Mouse (Mus musculus): ENCODE results near the gene 2410015M20Rik. TPM values are rescaled to one million over a fixed set of nuclear protein-coding genes. Genes with fewer than 3 reads are reported as not detected.
A peak's percentile ranks its signal among the peaks of the same experiment; 100 is the strongest.

The 2410015M20Rik gene
- total and polyA plus RNA-seq, 2 experiments: 201 to 214 TPM

- peaks cover 3% of the 10 kb centered on the region; the same call in 1 of the 2 replicates for H3K36me3 ChIP-seq (ENCODE audit: control insufficient read depth, insufficient read depth, low read length)
- H3K4me1 ChIP-seq (ENCODE audit: control insufficient read depth, insufficient read depth, low read length): peaks cover 10% of the 10 kb centered on the region; the same call in 1 of the 2 replicates
- peaks cover 15% of the 10 kb centered on the region for H3K79me2 ChIP-seq (ENCODE audit: control insufficient read depth, insufficient read depth, low read length)
- peak within 1 kb of the TSS; percentile 87 for H3K27ac ChIP-seq (replicated peaks; ENCODE audit: insufficient read depth, low read depth, low read length)
- under 1% methylated on average over 51 of the region's 51 CpGs for WGBS
- TF ChIP-seq POLR2A (IDR thresholded peaks at IDR 0.05; ENCODE audit: extremely low read depth, insufficient read depth, low read length) (0 out of 2 replicates have a peak, but pooled peaks have one; percentile 36), CTCF (IDR thresholded peaks at IDR 0.05; ENCODE audit: low read depth, low read length) (no peak)
- peak within 1 kb of the TSS; percentile 94 for H3K9ac ChIP-seq (ENCODE audit: low read depth, low read length)
- no peaks in the 10 kb centered on the region for H3K27me3 ChIP-seq (ENCODE audit: control insufficient read depth, insufficient read depth, low read length)
- H3K4me3 ChIP-seq (ENCODE audit: insufficient read depth, low read depth, low read length): peak within 1 kb of the TSS; percentile 86
- DNase-seq (ENCODE audit: extremely low read depth, low read depth, low spot score): peak; percentile 93
Measured at GRCm38 (mm10) chr17:56626754-56627470, 17.3 kb upstream of the 2410015M20Rik start, which contains the start of gene Lonp1. Lonp1 (minus strand) TSS chr17:56626887.

GRCm38 (mm10) chr17:56626260-56626659 is 16.7 kb upstream of the 2410015M20Rik start:
- TF ChIP-seq POLR2A (IDR thresholded peaks at IDR 0.05; ENCODE audit: extremely low read depth, insufficient read depth, low read length) (no peak), CTCF (IDR thresholded peaks at IDR 0.05; ENCODE audit: low read depth, low read length) (no peak)
- peaks cover 10% of the 10 kb centered on the region; the same call in 1 of the 2 replicates for H3K4me1 ChIP-seq (ENCODE audit: control insufficient read depth, insufficient read depth, low read length)
- no peak for DNase-seq (ENCODE audit: extremely low read depth, low read depth, low spot score)
- no peaks in the 10 kb centered on the region for H3K27me3 ChIP-seq (ENCODE audit: control insufficient read depth, insufficient read depth, low read length)
- under 1% methylated on average over 32 of the region's 32 CpGs for WGBS
- H3K27ac ChIP-seq (replicated peaks; ENCODE audit: insufficient read depth, low read depth, low read length): 0 out of 2 replicates have a peak overlapping the region, but pooled peaks have one; percentile 14
- peaks cover 15% of the 10 kb centered on the region for H3K79me2 ChIP-seq (ENCODE audit: control insufficient read depth, insufficient read depth, low read length)
- H3K36me3 ChIP-seq (ENCODE audit: control insufficient read depth, insufficient read depth, low read length): peaks cover 7% of the 10 kb centered on the region; the same call in 1 of the 2 replicates
- H3K4me3 ChIP-seq (ENCODE audit: insufficient read depth, low read depth, low read length): peak overlapping the region; percentile 86
- H3K9ac ChIP-seq (ENCODE audit: low read depth, low read length): peak overlapping the region; percentile 94

GRCm38 (mm10) chr17:56625495-56625894 is 15.9 kb upstream of the 2410015M20Rik start:
- no peaks in the 10 kb centered on the region for H3K27me3 ChIP-seq (ENCODE audit: control insufficient read depth, insufficient read depth, low read length)
- no peak overlapping the region for H3K9ac ChIP-seq (ENCODE audit: low read depth, low read length)
- WGBS: 44% methylated on average over 3 of the region's 3 CpGs
- peaks cover 15% of the 10 kb centered on the region for H3K79me2 ChIP-seq (ENCODE audit: control insufficient read depth, insufficient read depth, low read length)
- no peak overlapping the region for H3K27ac ChIP-seq (replicated peaks; ENCODE audit: insufficient read depth, low read depth, low read length)
- H3K4me1 ChIP-seq (ENCODE audit: control insufficient read depth, insufficient read depth, low read length): peaks cover 10% of the 10 kb centered on the region; the same call in 1 of the 2 replicates
- no peak for DNase-seq (ENCODE audit: extremely low read depth, low read depth, low spot score)
- H3K4me3 ChIP-seq (ENCODE audit: insufficient read depth, low read depth, low read length): no peak overlapping the region
- TF ChIP-seq POLR2A (IDR thresholded peaks at IDR 0.05; ENCODE audit: extremely low read depth, insufficient read depth, low read length): no peak
- TF ChIP-seq CTCF (IDR thresholded peaks at IDR 0.05; ENCODE audit: low read depth, low read length): no peak
- H3K36me3 ChIP-seq (ENCODE audit: control insufficient read depth, insufficient read depth, low read length): peaks cover 10% of the 10 kb centered on the region; the same call in 1 of the 2 replicates

GRCm38 (mm10) chr17:56617628-56618027 is 8.1 kb upstream of the 2410015M20Rik start:
- TF ChIP-seq CTCF (IDR thresholded peaks at IDR 0.05; ENCODE audit: low read depth, low read length) (no peak), POLR2A (IDR thresholded peaks at IDR 0.05; ENCODE audit: extremely low read depth, insufficient read depth, low read length) (no peak)
- H3K9ac ChIP-seq (ENCODE audit: low read depth, low read length): no peak overlapping the region
- H3K27ac ChIP-seq (replicated peaks; ENCODE audit: insufficient read depth, low read depth, low read length): no peak overlapping the region
- H3K4me3 ChIP-seq (ENCODE audit: insufficient read depth, low read depth, low read length): no peak overlapping the region
- peaks cover 8% of the 10 kb centered on the region for H3K4me1 ChIP-seq (ENCODE audit: control insufficient read depth, insufficient read depth, low read length)
- H3K36me3 ChIP-seq (ENCODE audit: control insufficient read depth, insufficient read depth, low read length): peaks cover 11% of the 10 kb centered on the region; the same call in 1 of the 2 replicates
- no peak for DNase-seq (ENCODE audit: extremely low read depth, low read depth, low spot score)
- H3K27me3 ChIP-seq (ENCODE audit: control insufficient read depth, insufficient read depth, low read length): no peaks in the 10 kb centered on the region
- H3K79me2 ChIP-seq (ENCODE audit: control insufficient read depth, insufficient read depth, low read length): peaks cover 11% of the 10 kb centered on the region; the same call in 1 of the 2 replicates
- WGBS: 91% methylated on average over 8 of the region's 8 CpGs

- 78% methylated on average over 3 of the region's 3 CpGs for WGBS
- H3K27ac ChIP-seq (replicated peaks; ENCODE audit: insufficient read depth, low read depth, low read length): no peak overlapping the region
- H3K4me1 ChIP-seq (ENCODE audit: control insufficient read depth, insufficient read depth, low read length): peaks cover 12% of the 10 kb centered on the region
- H3K27me3 ChIP-seq (ENCODE audit: control insufficient read depth, insufficient read depth, low read length): no peaks in the 10 kb centered on the region
- DNase-seq (ENCODE audit: extremely low read depth, low read depth, low spot score): no peak
- no peak overlapping the region for H3K9ac ChIP-seq (ENCODE audit: low read depth, low read length)
- peaks cover 11% of the 10 kb centered on the region; the same call in 1 of the 2 replicates for H3K79me2 ChIP-seq (ENCODE audit: control insufficient read depth, insufficient read depth, low read length)
- H3K4me3 ChIP-seq (ENCODE audit: insufficient read depth, low read depth, low read length): no peak overlapping the region
- TF ChIP-seq CTCF (IDR thresholded peaks at IDR 0.05; ENCODE audit: low read depth, low read length): no peak
- TF ChIP-seq POLR2A (IDR thresholded peaks at IDR 0.05; ENCODE audit: extremely low read depth, insufficient read depth, low read length): no peak
- peaks cover 6% of the 10 kb centered on the region; the same call in 1 of the 2 replicates for H3K36me3 ChIP-seq (ENCODE audit: control insufficient read depth, insufficient read depth, low read length)
Measured at GRCm38 (mm10) chr17:56616725-56617124, 7.2 kb upstream of the 2410015M20Rik start.
